Mouse (Mus musculus): ENCODE results near the gene Fam149a.

Fam149a gene

DNA sequence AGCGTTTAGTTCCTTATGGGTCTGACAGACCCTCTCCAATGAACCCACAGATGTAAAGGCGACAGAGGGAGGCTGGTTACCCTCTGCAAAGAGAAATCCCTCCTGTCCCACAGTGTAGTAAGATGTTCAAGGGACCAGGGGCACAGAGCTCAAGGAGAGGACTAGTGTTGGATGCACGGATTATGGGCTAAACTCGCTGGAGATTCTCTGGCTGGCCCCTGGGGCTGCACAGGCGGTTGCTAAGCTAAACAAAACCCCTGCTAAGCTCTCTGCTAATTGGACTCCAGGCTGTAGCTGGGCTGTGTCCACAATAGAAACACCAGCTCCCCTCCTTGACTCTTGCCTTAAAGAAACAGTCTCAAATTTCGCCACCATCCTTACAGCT is at the start of gene Fam149a:
Gene Fam149a (minus strand): TSS at position 329 of the 385 bp plus-strand sequence.
- DNase-seq (ENCODE audit: low spot score) = no peak

DNA sequence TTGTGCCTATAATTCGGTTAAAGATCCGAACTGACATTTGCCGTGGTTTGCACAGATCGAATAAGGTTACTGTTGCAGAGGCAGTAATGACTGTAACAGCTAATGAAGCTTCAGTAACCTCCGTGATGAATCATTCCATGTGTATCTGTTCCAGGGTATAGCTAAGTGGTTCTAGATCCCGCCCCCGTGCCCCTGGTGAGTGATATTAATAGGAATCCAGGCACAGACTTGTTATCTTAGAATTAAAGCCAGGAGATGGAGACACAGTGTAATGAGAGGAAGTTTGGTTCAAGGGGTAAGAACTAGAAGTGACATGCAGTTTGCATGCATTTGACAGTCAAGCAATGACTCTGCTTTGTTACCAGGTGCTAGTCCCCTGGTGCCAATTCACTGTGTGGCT is 38.1 kb upstream of the Fam149a start:
- no peak for DNase-seq (ENCODE audit: low spot score)

DNA sequence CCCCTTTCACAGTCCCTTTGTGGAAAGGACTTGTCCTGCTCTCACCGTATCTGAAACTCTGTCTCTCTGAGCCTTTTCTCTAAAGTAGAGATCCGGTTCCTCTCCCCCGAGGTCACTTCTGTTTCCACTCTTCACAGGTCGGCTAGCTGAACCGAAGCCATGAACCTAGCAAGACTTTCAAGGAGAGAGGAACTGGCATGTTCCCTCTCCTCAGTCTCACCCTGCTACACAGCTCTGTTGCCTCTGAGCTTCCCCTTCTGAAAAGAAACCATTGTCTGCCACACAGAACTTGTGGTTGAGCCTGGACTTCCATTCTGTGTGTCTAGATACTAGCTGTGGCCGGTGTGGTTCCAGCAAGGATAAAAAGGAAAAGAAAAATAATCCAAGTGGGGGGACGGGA is 32.9 kb upstream of the Fam149a start:
- DNase-seq (ENCODE audit: low spot score) = no peak

DNA sequence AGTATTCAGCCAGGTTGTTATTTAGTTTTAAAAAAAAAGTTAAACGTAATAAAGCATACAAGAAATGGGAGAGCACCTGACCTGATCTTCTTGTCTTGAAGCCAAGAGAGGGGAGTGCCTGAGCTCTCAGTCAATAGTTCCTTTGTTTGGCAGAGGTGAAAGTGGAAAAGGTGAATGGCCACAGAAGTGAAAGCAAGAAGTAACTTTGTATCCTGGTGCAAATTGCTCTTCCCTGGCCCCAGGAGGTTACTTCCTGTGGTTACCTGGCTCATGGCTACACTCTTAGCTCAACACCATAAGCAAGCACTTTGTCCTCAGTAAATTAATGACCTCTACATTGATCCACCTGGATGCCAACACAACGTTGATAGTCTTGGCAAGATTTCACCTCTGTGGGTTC is 28.8 kb upstream of the Fam149a start, which contains the start of gene Tlr3:
Gene Tlr3 (minus strand): TSS at position 199 of the 400 bp plus-strand sequence.
- DNase-seq (ENCODE audit: low spot score) = no peak

DNA sequence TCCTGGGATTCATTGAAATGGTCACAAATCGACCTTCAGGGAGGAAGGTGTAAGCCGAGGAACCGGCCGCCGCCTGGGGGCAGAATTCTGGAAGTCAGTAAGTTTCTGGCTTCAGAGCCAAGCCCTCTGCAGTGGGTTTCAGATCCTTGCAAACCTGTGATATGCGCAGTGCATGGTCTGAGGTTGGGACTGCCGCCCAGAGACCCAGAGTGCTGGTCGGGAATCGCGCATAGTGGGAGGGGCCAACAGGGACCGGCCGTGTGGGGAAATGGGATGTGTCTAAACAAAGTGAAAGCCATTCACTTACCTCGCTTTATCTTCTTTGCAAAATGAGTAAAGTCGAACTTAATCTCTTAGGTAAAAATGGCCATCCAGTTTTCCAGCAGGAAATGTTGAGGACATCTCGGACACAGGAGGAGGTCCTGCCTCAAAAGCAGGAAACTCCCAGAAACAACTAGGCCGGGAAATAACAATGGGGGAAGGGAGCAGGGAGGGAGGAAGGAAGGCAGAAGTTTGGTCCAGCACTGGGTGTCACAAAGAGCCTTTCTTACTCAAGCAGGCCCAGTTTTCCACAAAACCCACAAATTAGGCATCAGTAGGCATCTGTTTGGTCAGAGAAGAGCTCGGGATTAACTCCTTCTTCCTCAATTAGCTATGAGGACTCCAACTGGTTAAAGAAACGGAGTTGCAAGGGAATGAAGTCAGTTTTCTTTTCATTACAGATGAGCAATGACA is 28.2 kb upstream of the Fam149a start:
- peak; percentile 10 for DNase-seq (ENCODE audit: low spot score)

DNA sequence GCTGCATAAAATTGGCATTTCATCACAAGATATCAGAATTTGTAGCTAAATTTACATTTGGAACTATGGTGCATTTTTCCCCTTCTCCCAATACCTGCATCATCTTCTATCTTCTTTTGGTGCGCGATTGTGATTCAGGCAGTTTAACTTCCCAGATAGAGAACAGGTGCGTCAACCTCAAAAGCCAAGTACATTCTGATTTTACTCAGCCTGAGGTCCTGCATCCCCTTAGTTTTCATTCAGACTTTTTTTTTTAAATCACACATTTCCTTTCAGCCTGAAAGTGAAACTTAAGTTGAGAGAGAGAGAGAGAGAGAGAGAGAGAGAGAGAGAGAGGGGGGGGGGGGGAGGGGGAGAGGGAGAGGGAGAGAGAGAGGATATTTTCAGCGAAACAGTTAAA is 27.6 kb upstream of the Fam149a start:
- DNase-seq (ENCODE audit: low spot score) = no peak

DNA sequence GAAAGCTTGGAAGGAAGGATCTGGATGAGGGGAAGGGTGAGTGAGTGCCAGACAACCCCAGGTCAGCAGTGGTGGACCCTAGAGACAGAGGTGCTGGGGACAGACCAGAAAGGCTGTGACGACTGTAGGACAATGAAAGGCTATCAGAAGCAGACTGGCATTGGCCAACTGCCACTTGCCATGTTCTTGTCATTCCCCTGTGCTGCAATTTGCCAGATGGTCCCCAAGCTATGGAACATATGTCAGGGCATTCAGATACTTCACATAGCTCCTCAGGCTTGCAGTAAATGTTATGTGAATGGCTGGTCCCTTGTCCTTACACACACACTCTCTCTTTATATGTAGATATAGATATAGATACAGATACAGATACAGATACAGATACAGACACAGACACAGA is 1.2 kb upstream of the Fam149a start:
- no peak for DNase-seq (ENCODE audit: low spot score)

DNA sequence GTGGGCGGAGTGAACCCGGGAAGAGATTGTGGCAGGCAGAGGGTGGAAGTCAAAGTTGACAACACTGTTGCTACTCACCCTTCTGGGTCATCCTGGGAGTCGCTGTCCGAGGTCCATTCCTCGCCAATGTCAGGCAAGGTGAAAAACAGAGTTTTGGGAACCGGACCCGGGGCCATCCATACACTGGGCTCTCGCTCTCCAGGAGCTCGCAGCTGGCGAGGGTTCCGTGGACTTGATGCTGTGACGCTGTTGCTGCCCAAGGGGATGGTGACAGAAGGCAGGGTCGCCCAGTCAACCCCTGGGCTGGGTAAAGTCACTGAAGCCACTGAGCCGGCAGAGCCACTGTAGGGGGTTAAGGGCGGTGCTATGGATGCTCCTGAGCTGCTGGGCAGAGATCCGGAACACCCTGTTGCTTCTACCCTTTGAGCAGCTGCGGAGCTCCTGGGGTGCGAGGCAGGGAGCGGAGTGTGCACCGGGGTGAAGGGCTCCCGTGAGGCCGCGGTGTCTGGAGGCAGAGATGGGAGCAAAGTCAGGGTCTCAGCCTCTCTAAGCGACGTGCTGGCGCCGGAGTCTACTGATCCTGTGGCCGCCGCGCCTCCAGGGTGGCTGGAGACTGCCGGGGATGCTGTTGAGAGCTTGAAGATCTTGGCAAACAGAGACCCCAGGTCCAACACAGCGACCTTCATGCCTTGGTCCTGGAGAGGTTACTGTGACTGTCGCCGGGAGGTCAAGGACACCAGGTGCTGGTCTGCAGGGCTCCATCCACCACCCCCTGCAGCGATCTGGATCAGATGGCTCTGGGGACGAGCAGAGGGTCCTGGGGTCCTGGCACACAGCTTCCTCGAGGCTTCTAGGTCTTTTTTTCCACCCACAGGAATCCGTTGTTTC is 772 bp downstream of the Fam149a start:
- DNase-seq (ENCODE audit: low spot score) = no peak

DNA sequence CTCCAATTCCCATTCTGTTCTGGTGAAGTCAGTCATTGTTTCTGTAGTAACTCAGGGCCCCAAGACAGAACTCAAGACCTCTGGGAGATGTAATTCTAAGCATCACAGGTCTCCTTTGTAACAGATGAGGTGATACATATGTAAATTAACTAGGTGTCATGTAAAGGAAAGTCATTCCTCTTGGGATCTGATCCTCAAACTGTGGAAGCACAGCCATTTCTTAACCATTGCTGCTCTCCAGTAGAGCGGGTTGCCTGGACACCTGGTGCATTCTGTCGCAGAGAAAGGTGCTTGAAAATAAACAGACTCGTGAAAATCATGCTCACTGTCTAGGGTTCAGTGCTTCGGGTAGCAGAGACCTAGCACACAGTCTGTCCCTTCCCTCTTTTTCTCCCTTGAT is 1.5 kb downstream of the Fam149a start:
- DNase-seq (ENCODE audit: low spot score) = no peak

DNA sequence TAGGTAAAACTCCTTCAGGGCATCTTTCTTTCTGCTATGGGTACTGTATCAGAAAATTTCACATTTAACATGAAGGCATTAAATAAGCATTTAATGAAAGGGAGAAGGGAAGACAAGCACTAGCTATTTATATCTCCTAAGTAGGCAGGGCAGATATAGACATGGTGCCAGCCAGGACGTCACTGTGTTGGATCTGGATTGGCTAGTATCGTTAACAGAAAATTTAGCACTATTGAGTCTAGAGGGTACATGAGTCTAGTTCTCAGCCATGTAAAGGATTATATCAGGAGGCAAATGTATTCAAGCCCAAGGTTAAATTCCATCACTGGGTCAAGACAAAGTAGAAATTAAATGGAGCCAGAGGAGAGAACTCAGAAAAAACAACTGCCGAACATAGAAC is 8.0 kb downstream of the Fam149a start:
- no peak for DNase-seq (ENCODE audit: low spot score)

DNA sequence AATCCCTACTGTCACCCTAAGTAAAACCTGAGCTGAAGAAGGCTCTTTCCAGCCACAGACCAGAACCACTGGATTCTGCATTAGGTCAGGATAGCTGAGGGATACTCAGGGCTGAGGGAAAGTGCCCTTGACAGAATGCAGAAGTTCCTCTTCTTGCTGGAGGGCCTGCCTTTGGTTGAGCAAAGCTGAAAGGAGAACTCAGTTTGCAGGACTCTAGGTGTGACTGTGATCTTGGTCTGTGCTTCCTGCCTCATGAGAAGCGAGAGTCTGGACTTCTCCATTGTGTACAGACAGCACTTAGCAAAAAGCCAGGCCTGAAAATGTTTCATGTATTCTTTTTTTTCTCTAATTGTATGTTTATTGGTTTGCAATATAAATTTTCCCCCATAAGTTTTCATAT is 14.9 kb downstream of the Fam149a start:
- no peak for DNase-seq (ENCODE audit: low spot score)

DNA sequence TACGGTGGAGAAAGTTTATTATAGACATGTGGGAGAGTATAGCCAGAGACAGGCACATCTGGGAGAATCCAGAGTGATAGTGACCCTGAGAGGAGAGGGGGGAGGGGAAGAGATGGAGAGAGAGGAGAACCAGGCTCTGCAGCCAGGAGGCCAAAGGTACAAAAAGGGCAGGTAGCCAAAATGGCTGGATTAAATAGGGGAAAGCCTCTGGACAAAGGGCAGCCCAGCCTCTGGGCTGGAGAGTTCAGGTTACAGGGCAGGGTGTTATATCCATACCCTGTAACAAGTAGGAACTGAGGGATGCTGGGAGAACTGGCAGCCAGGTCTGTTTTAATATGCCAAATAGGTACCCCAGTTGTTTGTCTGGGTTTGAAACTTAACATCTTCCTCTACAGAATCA is 18.9 kb downstream of the Fam149a start:
- no peak for DNase-seq (ENCODE audit: low spot score)

DNA sequence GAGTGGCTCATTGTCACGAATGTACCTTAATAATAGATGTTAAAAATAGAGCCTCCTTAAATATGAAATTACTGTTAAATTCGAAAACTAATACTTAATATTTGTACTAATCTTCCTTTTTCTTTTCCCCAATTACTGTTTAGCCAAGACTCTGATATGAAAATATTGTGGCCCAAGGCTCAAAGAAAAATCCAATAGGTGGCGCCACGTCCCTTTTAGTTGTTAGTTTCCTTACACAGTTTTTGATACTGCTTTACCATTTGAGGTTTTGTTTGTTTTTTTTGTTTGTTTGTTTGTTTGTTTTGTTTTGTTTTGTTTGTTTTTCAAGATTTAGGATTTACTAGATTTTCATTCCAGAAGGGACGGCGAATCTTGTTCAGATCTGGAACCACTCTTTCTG is 19.8 kb downstream of the Fam149a start:
- no peak for DNase-seq (ENCODE audit: low spot score)

DNA sequence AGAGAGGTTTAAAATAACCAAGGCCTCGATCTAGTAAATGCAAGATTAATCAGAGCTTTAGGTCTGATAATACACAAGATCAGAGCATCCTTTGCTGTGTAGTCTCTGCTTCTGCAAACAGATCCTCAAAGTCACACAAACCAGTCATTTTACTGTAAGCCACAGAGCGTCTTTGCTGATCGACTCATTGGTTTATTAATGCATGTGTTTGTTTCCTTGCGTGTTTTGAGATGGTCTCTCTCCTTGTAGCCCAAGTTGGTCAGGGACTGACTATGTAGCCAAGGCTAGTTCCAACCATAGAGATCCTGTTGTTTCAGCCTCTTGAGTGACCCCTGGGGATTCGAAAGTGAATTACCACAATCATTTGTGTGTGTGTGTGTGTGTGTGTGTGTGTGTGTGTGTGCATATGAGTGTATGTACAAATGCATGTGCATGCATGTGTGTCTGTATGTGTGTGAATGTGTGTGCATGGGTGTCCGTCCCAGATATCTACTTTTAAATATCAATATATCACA is 22.9 kb downstream of the Fam149a start:
- no peak for DNase-seq (ENCODE audit: low spot score)

DNA sequence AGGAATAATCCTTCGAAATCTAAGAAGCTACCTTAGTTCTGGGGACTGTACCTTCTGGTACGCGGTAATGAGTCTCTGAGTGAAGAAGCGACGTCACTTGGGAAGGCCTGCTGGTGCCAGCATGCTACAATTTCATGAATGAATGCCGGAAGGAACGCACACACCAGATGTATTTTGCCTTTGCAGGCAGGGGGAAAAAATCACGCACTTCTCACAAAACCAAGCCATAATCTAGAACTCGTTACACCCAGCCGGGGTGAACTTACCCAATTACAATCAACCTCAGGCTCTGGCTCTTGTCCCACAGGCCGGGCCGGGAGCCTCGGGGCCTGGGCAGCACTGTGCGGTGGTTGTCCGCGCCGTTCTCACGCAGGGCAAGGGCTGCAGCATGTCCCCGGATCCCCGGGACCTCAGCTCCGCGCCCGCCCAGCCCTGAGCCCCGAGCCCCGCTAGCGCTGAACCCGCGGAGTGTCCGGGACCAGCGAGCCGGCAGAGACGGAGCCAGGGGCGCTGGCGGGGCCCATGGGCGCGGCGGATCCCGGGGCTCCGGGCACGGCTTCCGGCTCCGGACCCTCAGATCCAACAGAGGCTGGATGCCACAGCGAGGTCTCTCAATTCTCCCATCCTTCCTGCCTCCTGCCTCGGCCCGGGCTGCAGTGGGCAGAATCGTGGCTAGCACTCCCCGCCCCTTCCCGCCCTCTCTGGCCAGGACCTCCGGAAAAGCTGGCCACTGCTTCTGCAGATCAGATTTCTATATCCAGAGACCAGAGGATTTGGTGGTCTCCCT is 23.8 kb downstream of the Fam149a start:
- DNase-seq (ENCODE audit: low spot score) = no peak

DNA sequence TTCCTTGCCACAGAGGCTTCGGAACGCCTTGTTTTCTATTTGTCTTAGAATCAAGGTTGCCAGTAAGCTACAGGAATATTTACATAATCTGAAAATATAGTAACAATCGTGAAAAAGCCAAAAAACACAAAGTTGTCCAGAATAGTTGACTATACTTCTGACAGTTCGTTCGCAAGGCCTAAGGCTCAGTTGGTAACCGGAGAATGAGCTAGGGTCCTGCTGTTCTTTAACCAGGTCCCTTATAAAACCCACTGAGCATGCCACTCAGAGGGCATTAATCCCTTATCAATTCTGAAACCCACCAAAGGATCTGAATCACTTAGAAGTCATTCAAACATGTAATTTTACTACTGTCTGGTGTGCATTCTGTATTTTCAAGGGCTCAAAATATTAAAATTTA is 26.3 kb downstream of the Fam149a start:
- no peak for DNase-seq (ENCODE audit: low spot score)

DNA sequence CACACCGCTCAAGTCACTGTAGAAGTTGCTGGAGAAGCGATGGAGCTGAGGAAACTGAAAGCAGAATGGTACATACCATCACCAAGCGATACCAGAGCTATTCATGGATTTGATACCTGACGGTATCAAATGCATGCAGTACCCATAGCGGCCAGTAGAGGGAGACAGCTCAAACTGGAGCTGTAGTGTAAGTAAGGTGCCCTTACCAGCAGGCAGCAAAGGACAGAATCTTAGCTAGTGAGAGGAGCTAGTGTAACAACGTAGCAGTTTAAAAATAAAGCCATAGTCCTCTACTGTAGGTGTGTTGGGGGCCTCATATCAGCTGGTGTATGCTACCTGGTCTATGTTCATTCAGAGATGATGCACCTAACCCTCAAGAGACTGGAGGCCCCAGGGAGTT is 37.1 kb downstream of the Fam149a start:
- peak; percentile 31 for DNase-seq (ENCODE audit: low spot score)

DNA sequence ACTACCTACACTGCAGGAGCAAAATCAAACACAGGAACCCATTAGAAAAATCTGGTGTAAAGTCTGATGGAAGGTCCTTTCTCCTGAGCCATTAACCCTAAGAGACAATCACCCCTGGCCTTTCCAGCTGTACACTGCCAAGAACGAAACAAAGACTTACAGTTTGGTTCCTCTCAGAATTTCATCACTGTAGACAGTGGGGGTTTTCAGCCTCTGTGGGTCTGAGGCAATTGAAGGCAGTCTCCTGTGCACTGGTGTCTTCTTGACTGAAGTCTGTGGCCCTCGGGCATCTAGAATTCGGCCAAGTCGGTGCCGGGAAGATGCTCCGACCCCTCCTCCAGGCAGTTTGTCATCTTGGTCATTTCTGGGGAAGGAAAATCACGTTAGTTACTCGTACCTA is 37.8 kb downstream of the Fam149a start:
- DNase-seq (ENCODE audit: low spot score) = no peak

DNA sequence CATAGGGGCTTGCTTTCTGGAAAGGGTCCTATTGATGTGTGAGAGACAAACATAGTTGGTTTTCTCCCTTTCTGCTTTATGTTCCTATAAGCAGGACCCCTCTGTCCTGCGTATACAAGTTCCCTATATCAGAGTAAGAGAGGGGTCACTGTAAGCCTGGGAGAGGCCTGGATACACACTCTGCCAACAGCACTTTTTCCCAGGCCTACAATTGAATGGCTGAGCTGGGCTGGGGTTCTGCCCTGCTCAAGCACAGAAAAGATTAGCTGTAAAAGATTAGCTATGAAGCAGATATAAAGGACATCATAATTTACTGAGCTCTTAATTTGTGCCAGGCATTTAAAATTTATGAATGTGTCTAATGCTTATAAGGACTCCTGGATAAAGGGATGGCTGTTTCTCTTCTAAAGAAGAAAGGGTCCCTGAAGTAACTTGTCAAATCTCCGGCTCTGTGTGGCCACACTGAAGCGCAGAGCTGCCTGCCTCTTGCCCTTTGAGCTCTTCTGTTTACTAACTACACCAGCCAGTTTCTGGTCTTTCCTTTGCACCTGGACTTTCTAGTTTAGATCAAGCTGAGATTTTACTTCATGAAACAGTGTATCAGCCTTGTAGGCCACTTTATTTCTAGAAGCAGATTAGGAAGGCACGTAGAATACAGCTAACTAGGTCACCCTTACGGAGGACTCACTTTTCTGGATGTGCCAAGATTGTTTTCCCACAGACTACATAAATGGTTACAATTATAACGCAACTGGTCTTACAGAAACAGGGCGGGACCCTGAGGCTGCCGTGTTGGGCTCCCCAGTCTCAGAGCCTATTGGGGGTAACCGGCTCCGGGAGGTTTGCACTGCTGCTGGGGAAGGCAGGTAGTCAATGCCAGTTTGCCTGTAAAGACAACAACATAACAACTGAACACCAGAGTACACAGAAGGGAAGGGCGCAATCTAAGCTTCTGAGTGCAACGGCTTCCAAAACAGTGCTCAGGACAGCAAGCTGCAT is 40.2 kb downstream of the Fam149a start:
- DNase-seq (ENCODE audit: low spot score) = no peak

DNA sequence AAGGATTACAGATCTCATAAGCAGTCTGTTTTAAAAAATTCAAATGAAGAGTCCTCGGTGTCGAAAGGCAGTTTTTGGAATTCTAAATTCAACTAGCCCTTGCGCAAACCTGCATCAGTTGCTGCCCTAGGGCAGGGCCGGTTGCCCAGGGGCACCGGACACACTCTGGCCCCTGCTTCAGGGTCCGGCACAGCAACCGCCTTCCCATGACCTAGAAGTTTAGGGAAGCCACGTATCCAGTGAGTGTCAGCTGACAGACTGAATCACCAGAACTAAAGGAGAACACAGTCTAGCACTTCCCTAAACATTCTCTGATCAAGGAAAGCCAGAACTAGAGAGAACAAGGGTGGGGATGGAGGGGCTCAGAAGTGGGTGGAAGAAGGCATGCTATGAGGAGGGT is 48.6 kb downstream of the Fam149a start:
- no peak for DNase-seq (ENCODE audit: low spot score)

Data from T-cell, adult 2 months (primary cell).